Mouse (Mus musculus) megakaryocyte-erythroid progenitor cell, adult 5 weeks (primary cell): ENCODE measurements around the gene Olfr1496. TPM values are rescaled to one million over a fixed set of nuclear protein-coding genes. Genes with fewer than 3 reads are reported as not detected.

ENCODE experiments used
- polyA plus RNA-seq: library from polyadenylated mRNA; stranded (reverse); fragments of >175 nt; gene quantifications from 2 replicates; pipeline ENCODE4 v1.2.3, GENCODE M21; 2012

Olfr1496 gene
- not detected in 2 replicates for polyA plus RNA-seq

DNA sequence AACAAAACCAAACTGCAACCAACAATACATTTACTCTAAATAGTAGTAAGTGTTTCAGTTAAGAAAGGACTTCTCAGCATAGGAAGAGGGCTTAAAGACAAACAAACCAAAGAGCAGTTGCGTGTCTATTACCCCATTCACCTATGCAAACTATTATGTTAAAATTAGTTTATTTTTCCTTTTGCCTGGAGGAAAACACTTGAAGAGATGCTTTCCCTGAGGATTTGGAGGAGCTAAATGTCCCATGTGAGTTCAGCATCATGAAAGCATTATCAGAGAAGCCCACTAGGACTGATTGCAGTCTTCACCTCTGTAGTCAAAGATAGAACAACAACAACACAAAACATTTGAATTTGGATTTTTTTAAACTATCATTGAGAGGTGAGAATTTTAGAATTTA is at the start of gene Olfr1496:
Olfr1496 (plus strand) TSS at position 301 of the 400 bp plus-strand sequence.

DNA sequence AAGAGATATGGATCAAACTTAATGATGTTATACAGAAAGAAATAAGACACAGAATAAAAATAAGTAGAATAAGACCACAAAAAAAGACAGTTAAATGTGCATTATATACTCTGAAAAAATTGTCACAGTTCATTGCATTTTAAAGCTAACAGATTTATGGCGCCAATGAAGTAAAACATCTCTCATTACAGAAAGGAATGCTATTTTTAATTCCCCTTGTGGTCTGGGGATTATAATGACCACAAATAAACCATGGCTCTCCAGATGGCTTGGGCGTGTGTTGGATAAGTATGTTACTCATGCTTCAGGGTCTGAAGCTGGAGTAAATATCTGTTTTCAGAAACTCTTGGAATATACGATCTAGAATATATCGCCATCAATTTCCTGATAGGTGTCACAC is 38.2 kb upstream of the Olfr1496 start, which contains the start of gene Olfr1494:
Olfr1494 (plus strand) TSS at position 301 of the 400 bp plus-strand sequence.

DNA sequence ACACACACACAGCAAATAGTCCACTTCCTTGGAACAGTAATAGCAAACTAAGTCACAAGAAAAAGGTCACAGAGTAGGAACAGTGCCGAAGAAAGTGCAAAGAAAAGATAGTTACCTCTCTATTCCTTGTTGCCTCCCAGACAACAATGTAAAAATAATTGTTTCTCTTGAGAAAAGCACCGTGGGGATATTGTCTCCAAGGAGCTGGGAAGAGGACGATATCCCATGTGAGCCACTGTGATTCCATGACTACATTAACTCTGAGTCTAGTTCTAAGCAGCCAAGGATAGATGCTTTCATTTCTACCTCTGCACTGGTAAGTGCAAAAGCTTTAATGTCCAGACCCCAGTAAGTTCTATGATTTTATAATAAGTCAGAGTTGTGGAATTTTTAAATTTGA is 13.4 kb upstream of the Olfr1496 start, which contains the start of gene Olfr1495:
Olfr1495 (plus strand) TSS at position 301 of the 400 bp plus-strand sequence.

DNA sequence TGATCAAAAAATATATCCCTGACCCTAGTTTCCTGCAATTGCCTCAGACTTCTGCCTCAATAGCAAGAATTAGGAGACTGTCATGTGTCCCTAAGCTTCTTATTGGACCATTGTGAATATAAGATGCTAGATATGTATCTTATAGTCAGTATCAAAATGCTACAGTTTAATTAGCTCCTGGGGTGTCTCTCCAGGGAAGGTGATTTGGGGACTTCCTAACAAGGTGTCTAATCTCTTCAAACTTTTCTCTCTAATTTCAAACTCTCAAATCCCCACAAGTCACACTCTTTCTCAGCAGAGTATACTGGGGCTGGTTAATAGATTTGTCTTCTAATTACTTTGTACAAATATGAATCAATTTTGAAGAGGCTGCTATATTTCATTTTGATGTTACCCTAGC is 20.4 kb downstream of the Olfr1496 start, which contains the start of gene Olfr1497:
Olfr1497 (minus strand) TSS at position 101 of the 400 bp plus-strand sequence.

DNA sequence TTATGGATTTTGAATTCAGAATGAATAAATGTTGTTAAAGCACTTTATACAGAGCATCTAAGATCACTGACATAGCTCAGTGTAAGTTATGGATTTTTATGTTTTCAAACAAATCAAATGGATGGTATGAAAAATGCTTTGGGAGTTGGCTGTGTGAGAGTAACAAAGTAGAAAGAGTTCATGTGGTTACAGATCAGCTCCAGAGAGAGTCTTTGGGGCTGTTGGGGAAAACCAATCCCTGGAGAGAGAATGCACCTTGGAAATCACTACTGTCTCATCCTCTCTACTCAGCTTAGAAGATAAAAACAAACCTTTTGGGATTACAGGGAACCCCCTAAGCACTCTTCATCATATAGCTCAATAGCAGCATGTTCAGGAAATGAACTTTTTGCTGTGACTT is 41.7 kb downstream of the Olfr1496 start, which contains the start of gene Olfr1499:
Olfr1499 (minus strand) TSS at position 101 of the 400 bp plus-strand sequence.

DNA sequence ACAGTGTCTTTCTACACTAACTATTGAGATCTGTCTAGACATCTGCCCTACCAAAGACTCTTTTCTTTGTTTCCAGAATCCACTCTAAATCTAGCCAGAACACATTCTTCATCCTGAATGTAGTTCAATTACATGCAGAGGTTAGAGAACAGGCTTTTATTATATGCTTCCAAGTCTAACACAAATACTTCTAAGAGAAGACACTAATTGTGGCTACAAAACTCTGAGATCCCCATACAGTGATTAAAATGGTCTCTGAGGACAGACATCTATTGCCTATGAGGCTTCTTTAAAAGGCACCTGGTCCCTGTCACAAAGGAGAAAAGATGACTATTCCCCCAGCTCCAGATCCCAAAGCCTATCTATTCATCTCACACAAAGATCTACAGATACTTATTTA is 52.7 kb downstream of the Olfr1496 start, which contains the start of gene Olfr1500:
Olfr1500 (minus strand) TSS at position 101 of the 400 bp plus-strand sequence.

Other genes starting within 250 kb of the Olfr1496 start
- not detected in 2 replicates for gene Olfr1480, start 250.0 kb upstream of the Olfr1496 start, polyA plus RNA-seq
- gene Olfr1484, start 194.4 kb upstream of the Olfr1496 start, polyA plus RNA-seq, result not detected in 2 replicates
- gene Olfr1487, start 160.5 kb upstream of the Olfr1496 start, polyA plus RNA-seq, result not detected in 2 replicates
- gene Olfr1489, start 146.3 kb upstream of the Olfr1496 start, polyA plus RNA-seq, result 0.01 TPM in 1 of 2 replicates, not detected in the other
- gene Olfr1490, start 126.8 kb upstream of the Olfr1496 start, polyA plus RNA-seq, result not detected in 2 replicates
- not detected in 2 replicates for gene Olfr1491, start 80.6 kb upstream of the Olfr1496 start, polyA plus RNA-seq
- not detected in 2 replicates for gene Olfr1493-ps1, start 54.6 kb upstream of the Olfr1496 start, polyA plus RNA-seq
- gene Olfr1494, start 38.1 kb upstream of the Olfr1496 start, polyA plus RNA-seq, result not detected in 2 replicates
- gene Olfr1495, start 13.3 kb upstream of the Olfr1496 start, polyA plus RNA-seq, result not detected in 2 replicates
- not detected in 2 replicates for gene Olfr1497, start 20.3 kb downstream of the Olfr1496 start, polyA plus RNA-seq
- gene Olfr1499, start 41.6 kb downstream of the Olfr1496 start, polyA plus RNA-seq, result not detected in 2 replicates
- gene Olfr1500, start 52.6 kb downstream of the Olfr1496 start, polyA plus RNA-seq, result not detected in 2 replicates
- gene Olfr1501, start 72.8 kb downstream of the Olfr1496 start, polyA plus RNA-seq, result not detected in 2 replicates
- 0.10 TPM in 1 of 2 replicates, not detected in the other for gene Olfr1502, start 83.9 kb downstream of the Olfr1496 start, polyA plus RNA-seq
- gene Olfr1504, start 120.0 kb downstream of the Olfr1496 start, polyA plus RNA-seq, result not detected in 2 replicates
- not detected in 2 replicates for gene Olfr1505, start 135.7 kb downstream of the Olfr1496 start, polyA plus RNA-seq